Mouse (Mus musculus): ENCODE results near the gene Cdkl5.

- TF ChIP-seq CTCF (IDR thresholded peaks at IDR 0.05; ENCODE audit: low read depth, low read length), result no peak
- TF ChIP-seq POLR2A (IDR thresholded peaks at IDR 0.05; ENCODE audit: extremely low read depth, insufficient read depth, low read length), result no peak
Observed at GRCm38 (mm10) chrX:160748653-160749052, 245.9 kb downstream of the Cdkl5 start.
